Mouse (Mus musculus): ENCODE measurements around the gene Vps35l.

Gene Vps35l

GRCm38 (mm10) chr7:118733225-118733624 is 6.8 kb upstream of the Vps35l start:
- in situ Hi-C loops (cut with MboI; ENCODE audit: low sequenced_read_pairs) = no loop called here

- in situ Hi-C loops (cut with MboI; ENCODE audit: low sequenced_read_pairs) = no loop called here
Observed at GRCm38 (mm10) chr7:118738730-118739129, 1.3 kb upstream of the Vps35l start.

DNA sequence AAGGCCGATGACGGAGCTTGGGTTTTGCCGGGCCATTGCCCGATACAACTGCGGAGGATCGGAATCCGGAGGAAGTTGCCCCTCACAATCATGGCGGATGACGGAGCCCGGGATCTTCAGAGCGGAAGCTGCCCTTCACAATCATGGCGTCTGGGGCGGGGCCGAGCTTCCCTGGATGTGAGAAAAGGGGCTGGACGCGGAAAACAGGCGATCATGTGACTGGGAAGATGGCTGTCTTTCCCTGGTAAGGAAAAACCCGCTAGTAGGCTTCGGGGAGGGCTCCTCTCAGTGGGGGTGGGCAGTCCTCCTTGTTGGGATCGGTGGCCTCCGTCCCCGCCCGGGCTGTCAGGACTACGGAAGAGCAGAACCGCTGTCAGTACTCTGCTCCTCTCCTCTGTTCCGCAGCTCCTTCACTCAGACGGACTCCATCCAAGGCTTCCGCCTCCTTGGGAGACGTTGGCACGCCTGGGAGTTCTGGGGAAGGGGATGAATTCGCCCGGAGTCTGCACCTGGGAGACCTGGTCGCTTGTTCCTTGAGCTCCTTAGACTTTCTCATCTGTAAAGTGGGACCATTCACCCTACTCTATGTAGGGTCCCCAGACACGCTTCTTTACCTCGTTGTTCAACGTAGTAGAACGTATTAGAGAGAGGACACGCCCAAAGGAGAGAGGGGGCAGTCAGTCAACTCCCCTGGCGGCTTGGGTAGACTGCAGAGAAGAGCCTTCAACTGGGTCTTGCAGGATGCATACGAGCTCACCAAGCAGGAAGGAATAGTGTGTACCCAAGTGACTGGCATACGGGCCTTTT is 709 bp downstream of the Vps35l start:
- in situ Hi-C loops (cut with MboI; ENCODE audit: low sequenced_read_pairs) = no loop called here

GRCm38 (mm10) chr7:118742278-118742677 is 2.3 kb downstream of the Vps35l start:
- in situ Hi-C loops (cut with MboI; ENCODE audit: low sequenced_read_pairs) = no loop called here

GRCm38 (mm10) chr7:118744766-118745165 is 4.7 kb downstream of the Vps35l start:
- in situ Hi-C loops (cut with MboI; ENCODE audit: low sequenced_read_pairs) = no loop called here

DNA sequence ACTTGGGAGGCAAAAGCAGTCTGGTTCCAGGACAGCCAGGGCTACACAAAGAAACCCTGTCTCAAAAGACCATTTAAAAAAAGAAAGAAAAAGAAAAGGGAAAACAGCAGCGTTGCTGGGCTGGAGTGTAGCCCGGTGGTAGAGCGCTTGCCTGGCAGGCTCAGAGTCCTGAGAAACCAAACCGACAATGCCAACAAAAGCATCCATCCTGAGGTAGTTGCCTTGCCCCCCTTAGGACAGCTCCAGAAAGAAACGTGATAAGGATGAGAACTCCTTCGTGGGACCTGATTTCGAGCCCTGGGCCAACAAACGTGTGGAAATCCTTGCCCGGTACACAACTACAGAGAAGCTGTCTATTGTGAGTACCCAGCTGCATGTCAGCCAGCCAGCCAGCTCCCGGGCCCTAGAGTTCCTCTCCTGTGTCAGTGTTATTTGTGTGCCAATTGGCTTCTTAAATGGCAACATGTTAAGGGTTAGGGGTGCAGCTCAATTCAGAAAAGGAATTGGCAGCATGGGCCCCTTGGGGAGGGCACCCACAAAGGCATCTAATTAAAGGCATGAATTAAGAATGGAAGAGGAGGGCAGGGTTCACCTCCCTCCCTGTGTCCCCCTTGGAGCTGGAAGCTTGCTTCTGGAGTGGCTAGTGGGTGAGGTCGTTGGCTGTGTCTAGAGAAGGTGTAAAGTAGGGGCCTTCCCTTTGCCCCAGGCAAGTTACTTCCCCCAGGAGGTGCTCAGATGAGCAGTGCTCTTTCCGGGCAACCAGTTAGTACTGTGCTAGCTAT is 8.1 kb downstream of the Vps35l start:
- in situ Hi-C loops (cut with MboI; ENCODE audit: low sequenced_read_pairs) = no loop called here

DNA sequence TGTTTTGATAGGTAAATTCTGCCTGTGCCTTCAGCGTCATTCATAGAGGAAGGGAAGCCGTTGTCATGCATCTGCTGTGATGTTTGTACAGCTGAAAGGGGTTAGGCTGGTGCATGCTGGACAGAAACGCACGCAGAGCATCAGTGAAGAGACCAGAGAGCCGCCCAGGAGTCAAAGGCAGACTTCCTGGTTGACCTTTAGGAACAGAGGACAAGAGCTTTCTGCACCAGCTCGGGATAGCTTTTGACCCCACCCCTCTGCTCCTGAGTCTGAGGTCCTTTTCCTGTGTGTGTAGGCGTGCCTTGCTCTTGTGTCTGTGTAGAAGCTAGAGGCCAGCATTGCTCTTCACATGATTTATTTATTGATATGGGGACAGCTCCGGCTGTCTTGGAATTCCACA is 9.7 kb downstream of the Vps35l start:
- in situ Hi-C loops (cut with MboI; ENCODE audit: low sequenced_read_pairs) = no loop called here

DNA sequence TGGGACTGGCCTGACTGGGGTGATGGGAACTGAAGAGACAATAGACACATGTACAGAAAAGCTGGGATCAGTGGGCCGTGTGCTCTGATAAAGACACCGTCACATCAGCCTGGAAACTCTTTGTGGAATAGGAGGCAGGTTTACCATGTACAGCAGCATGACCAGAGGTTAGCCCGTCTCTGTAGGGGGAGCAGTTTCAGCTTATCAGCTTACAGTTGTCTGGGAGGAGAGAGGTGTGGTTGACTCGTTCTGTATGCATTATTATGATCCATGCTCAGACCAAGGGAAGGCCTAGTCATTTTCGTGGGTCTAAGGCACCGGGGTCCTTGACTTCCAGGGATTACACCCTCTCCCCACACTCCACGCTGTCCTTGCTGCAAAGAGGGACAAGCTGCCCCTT is 11.6 kb downstream of the Vps35l start:
- in situ Hi-C loops (cut with MboI; ENCODE audit: low sequenced_read_pairs) = no loop called here

DNA sequence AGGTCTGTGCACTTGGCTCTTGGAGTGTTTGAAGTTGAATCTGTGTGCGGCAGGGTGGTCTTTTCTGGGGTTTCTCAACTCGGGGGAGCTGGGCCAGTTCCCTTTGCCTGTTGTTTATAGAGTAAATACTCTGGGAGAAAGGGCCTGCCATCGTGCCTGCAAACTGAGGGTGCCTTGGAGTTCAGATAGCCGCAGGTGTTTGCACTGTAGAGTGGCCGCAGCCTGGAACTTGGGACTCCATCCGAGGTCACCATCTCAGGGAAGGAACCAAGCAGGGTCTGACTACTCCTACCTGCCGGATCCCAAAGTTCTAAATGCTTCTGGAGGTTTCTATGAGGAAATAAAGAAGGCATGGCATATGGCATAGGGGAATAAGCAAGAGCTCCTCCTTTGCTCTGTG is 15.7 kb downstream of the Vps35l start:
- in situ Hi-C loops (cut with MboI; ENCODE audit: low sequenced_read_pairs) = loop anchor here (5.0 kb wide), 1 partner anchor 252 kb away; no protein-coding TSS in a partner anchor

- in situ Hi-C loops (cut with MboI; ENCODE audit: low sequenced_read_pairs) = loop anchor here (5.0 kb wide), 1 partner anchor 251 kb away; no protein-coding TSS in a partner anchor
Observed at GRCm38 (mm10) chr7:118756490-118757265, 16.7 kb downstream of the Vps35l start.

- in situ Hi-C loops (cut with MboI; ENCODE audit: low sequenced_read_pairs) = loop anchor here (5.0 kb wide), 1 partner anchor 249 kb away; no protein-coding TSS in a partner anchor
Observed at GRCm38 (mm10) chr7:118758369-118758768, 18.3 kb downstream of the Vps35l start.

DNA sequence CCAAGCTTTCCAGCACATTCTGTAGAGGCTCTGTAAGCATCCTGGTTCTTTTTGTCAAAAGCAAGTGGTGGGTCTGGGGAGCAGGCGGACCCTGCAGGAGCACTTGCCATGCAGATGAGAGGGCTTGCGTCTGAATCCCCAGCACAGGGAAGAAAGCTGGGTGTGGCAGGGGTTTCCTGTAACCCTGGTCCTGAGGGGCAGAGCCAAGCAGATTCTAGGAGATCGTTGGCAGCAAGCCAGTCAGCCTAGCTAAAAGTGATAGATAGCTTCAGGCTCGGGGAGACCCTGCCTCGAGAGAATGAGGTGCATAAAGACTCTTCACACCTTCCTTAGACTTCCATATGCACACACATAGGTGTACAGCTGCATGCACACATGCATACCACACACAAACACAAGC is 19.3 kb downstream of the Vps35l start:
- in situ Hi-C loops (cut with MboI; ENCODE audit: low sequenced_read_pairs) = loop anchor here (5.0 kb wide), 1 partner anchor 248 kb away; no protein-coding TSS in a partner anchor

- in situ Hi-C loops (cut with MboI; ENCODE audit: low sequenced_read_pairs) = no loop called here
Observed at GRCm38 (mm10) chr7:118763939-118764338, 23.9 kb downstream of the Vps35l start.

DNA sequence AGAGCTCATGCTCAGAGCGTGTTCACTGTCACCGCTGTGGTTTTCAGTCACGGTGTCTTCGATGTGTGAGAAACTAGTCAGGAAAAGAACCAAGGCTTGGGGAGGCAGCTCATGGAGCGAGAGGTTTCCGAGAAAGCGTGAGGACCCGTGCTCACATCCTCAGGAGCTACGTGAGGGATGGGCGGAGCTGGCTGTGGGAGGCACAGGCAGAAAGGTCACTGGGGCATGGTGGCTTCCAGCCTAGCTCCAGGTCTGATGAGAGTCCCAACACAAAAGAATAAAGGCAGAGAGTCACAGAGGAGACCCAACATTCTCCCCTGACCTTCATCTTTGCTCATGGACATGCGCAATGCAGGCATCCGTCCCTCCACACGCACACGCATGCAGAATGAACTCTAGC is 24.7 kb downstream of the Vps35l start:
- in situ Hi-C loops (cut with MboI; ENCODE audit: low sequenced_read_pairs) = no loop called here

- in situ Hi-C loops (cut with MboI; ENCODE audit: low sequenced_read_pairs) = no loop called here
Observed at GRCm38 (mm10) chr7:118765604-118766003, 25.6 kb downstream of the Vps35l start.

- in situ Hi-C loops (cut with MboI; ENCODE audit: low sequenced_read_pairs) = no loop called here
Observed at GRCm38 (mm10) chr7:118766119-118766833, 26.2 kb downstream of the Vps35l start.

- in situ Hi-C loops (cut with MboI; ENCODE audit: low sequenced_read_pairs) = no loop called here
Observed at GRCm38 (mm10) chr7:118766834-118767224, 26.8 kb downstream of the Vps35l start.

GRCm38 (mm10) chr7:118769208-118769607 is 29.2 kb downstream of the Vps35l start:
- in situ Hi-C loops (cut with MboI; ENCODE audit: low sequenced_read_pairs) = no loop called here

DNA sequence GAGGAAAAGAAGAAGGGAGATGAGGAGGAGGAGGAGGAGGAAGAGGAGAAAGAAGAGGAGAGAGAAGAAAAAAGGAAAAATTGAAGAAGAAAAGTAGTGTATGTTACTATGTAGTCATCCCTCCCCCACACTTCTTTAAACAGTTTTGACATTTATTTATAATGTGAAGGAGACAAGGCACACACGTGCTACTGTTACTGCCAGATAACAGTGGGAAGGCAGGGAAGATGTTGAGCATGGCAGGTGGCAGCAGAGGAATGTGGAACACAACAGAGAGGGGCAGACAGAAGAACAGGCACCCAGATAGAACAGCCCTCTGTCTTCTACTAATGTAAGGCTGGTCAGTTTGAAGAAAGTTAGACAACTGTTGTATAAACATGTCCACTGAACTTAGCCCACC is 29.6 kb downstream of the Vps35l start:
- in situ Hi-C loops (cut with MboI; ENCODE audit: low sequenced_read_pairs) = no loop called here

DNA sequence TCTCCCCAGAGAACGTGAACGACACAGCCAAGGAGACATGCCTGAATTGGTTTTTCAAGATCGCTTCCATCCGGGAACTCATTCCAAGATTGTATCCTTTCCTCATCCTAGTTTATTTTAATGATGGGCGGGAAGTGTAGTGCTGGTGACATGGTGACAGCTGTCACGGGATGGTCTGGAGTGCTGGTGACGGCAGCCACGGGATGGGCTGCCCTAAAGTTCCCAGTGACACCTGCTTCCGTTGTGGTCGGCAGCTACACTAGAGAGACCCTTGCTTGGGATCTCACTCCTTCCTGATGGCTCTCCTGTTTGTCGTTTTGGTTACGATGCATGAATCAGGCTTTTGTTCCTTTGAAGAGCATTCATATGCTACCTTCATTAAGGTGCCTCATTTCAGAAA is 33.0 kb downstream of the Vps35l start:
- in situ Hi-C loops (cut with MboI; ENCODE audit: low sequenced_read_pairs) = no loop called here

Data from CH12F3 (cell line).